Mouse (Mus musculus): ENCODE measurements around the gene Zbtb9. TPM values are rescaled to one million over a fixed set of nuclear protein-coding genes. Genes with fewer than 3 reads are reported as not detected.

Gene Zbtb9
- total and polyA plus RNA-seq, 2 experiments from 2014 or later = 6.6 to 21.4 TPM

DNA sequence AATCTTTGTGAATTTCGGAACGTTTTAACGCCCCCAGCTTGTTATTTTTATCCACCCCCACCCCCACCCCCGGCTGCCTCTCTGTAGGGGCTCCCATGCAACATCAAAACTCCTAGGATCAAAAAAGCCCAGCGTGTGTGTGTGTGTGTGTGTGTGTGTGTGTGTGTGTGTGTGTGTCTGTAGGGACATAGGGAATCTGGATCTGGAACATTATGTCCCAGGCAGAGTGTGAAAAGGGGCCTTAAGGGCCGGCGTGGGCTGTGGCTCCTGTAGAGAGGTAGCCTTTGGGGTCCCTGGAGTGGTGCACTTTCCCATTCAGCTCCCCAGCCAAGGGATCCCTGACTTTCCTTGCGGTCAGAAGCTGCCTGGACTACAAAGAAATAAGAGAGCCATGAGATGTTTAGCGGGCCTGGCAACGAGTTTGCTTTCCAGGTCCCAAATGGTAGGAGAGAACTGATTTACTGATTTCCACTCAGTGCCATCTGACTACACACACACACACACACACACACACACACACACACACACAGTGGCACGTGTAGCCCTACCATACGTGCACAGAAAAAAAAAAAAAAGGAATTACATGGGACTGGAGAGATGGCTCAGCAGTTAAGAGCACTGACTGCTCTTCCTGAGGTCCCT, 45.7 kb downstream of the Zbtb9 start:
- no peak for DNase-seq (ENCODE audit: low spot score)
- H3K4me1 ChIP-seq (ENCODE audit: insufficient read depth, low read length) = peaks cover 5% of the 10 kb centered on the region; the same call in 1 of the 2 replicates
- H3K27ac ChIP-seq = peak overlapping the region; percentile 59; the same call in 1 of the 2 replicates
- ATAC-seq = peak; percentile 36; the same call in 1 of the 2 replicates
- 27% methylated on average over 12 of the region's 12 CpGs for WGBS
- TF ChIP-seq CTCF (IDR thresholded peaks at IDR 0.05; ENCODE audit: low read depth) = peak; percentile 31; the same call in 1 of the 2 replicates
- H3K27me3 ChIP-seq (ENCODE audit: insufficient read depth, low read length) = no peaks in the 10 kb centered on the region
- H3K4me3 ChIP-seq (ENCODE audit: low read length) = peak overlapping the region; percentile 45
- no peaks in the 10 kb centered on the region for H3K9me3 ChIP-seq (ENCODE audit: low read length)
- H3K36me3 ChIP-seq (ENCODE audit: insufficient read depth, low read length) = peaks cover 23% of the 10 kb centered on the region; the same call in 1 of the 2 replicates
- peak overlapping the region; percentile 40; the same call in 1 of the 2 replicates for H3K9ac ChIP-seq (replicated peaks; ENCODE audit: low read length)
- H3K4me2 ChIP-seq (ENCODE audit: low read depth, low read length) = peak overlapping the region; percentile 62

- Histone ChIP-seq H3K4me2 (ENCODE audit: low read depth, low read length) (no peak overlapping the region), H3K9me3 (ENCODE audit: low read length) (no peaks in the 10 kb centered on the region), H3K9ac (replicated peaks; ENCODE audit: low read length) (no peak overlapping the region), H3K27me3 (ENCODE audit: insufficient read depth, low read length) (no peaks in the 10 kb centered on the region), H3K4me1 (ENCODE audit: insufficient read depth, low read length) (peaks cover 5% of the 10 kb centered on the region; the same call in 1 of the 2 replicates), H3K4me3 (ENCODE audit: low read length) (no peak overlapping the region), H3K36me3 (ENCODE audit: insufficient read depth, low read length) (peaks cover 32% of the 10 kb centered on the region; the same call in 1 of the 2 replicates), H3K27ac (no peak overlapping the region)
- WGBS = 76% methylated on average over 14 of the region's 14 CpGs
- DNase-seq (ENCODE audit: low spot score) (no peak), ATAC-seq (no peak)
- TF ChIP-seq CTCF (IDR thresholded peaks at IDR 0.05; ENCODE audit: low read depth) = no peak
Observed at GRCm38 (mm10) chr17:27021076-27021475, 48.1 kb downstream of the Zbtb9 start.

DNA sequence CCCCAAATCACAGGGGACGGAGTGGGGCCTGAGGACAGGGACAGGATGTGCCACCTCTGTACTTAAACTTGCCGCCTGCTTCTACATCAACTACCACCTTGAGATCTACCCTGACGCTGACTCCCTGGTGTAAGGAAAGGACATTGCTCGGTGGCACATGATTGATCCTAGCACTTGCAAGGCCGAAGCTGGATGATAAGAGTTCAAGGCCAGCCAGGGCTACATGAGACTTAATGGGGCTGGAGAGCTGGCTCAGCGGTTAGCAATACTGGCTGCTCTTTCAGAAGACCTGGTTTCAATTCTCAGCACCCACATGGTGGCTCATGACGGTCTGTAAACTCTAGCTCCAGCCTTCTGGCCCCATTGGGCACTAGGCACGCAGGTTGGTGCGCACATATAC, 48.8 kb downstream of the Zbtb9 start:
- peaks cover 32% of the 10 kb centered on the region; the same call in 1 of the 2 replicates for H3K36me3 ChIP-seq (ENCODE audit: insufficient read depth, low read length)
- H3K27ac ChIP-seq = no peak overlapping the region
- H3K4me2 ChIP-seq (ENCODE audit: low read depth, low read length) = no peak overlapping the region
- no peak for TF ChIP-seq CTCF (IDR thresholded peaks at IDR 0.05; ENCODE audit: low read depth)
- no peaks in the 10 kb centered on the region for H3K9me3 ChIP-seq (ENCODE audit: low read length)
- no peak overlapping the region for H3K9ac ChIP-seq (replicated peaks; ENCODE audit: low read length)
- ATAC-seq (no peak), DNase-seq (ENCODE audit: low spot score) (no peak)
- H3K4me3 ChIP-seq (ENCODE audit: low read length) = no peak overlapping the region
- WGBS = 95% methylated on average over 9 of the region's 9 CpGs
- peaks cover 5% of the 10 kb centered on the region; the same call in 1 of the 2 replicates for H3K4me1 ChIP-seq (ENCODE audit: insufficient read depth, low read length)
- no peaks in the 10 kb centered on the region for H3K27me3 ChIP-seq (ENCODE audit: insufficient read depth, low read length)

DNA sequence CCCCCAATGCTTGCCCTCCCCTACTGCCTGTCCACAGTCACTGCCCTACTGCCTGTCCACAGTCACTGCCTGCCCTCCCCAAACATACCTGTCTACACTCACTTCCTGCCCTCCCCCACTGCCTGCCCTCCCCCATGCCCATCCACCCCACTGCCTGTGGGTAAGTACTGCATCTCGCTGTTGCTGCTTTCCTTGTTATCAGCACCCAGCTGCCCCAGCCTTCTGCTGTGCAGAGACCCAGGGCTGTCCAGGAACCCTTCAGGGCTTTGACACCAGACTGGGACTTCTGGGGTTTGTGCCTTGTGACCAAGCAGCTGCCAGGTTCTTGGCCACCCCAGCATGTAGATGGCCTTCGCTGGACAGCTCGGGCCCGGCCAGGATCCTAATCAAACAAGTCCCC, 50.4 kb downstream of the Zbtb9 start:
- Histone ChIP-seq H3K4me2 (ENCODE audit: low read depth, low read length) (no peak overlapping the region), H3K4me1 (ENCODE audit: insufficient read depth, low read length) (peaks cover 8% of the 10 kb centered on the region), H3K36me3 (ENCODE audit: insufficient read depth, low read length) (peaks cover 32% of the 10 kb centered on the region; the same call in 1 of the 2 replicates), H3K4me3 (ENCODE audit: low read length) (no peak overlapping the region), H3K27me3 (ENCODE audit: insufficient read depth, low read length) (no peaks in the 10 kb centered on the region), H3K9ac (replicated peaks; ENCODE audit: low read length) (no peak overlapping the region), H3K27ac (no peak overlapping the region), H3K9me3 (ENCODE audit: low read length) (no peaks in the 10 kb centered on the region)
- ATAC-seq (no peak), DNase-seq (ENCODE audit: low spot score) (no peak)
- TF ChIP-seq CTCF (IDR thresholded peaks at IDR 0.05; ENCODE audit: low read depth) = no peak
- 86% methylated on average over 4 of the region's 4 CpGs for WGBS

DNA sequence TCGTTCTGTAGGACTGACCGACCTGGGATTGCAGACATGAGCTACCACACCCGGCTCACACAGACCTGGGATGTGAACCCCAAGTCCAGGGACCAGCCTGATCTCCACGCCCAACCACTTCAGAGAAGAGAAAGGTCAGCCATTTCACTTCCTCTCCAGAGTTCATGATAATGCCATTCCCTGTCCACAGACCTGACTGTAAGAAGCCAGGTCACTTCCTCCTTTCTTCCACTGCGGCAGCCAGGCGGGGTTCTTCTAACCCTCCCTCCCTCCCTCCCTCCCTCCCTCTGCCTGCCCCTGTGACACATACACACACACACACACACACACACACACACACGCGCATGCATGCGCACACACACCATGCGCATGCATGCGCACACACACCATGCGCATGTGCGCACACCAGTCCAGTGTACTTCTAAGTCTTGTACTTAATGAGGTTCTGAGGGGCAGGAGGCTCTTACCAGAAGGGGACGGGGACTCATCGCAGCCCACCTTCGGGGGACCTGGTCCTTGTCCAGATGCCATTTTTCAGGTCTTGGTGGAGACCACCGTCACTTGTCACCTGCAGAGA, 52.4 kb downstream of the Zbtb9 start:
- WGBS = 95% methylated on average over 17 of the region's 17 CpGs
- Histone ChIP-seq H3K4me1 (ENCODE audit: insufficient read depth, low read length) (peaks cover 10% of the 10 kb centered on the region), H3K36me3 (ENCODE audit: insufficient read depth, low read length) (peaks cover 25% of the 10 kb centered on the region; the same call in 1 of the 2 replicates), H3K27ac (no peak overlapping the region), H3K9ac (replicated peaks; ENCODE audit: low read length) (no peak overlapping the region), H3K9me3 (ENCODE audit: low read length) (no peaks in the 10 kb centered on the region), H3K27me3 (ENCODE audit: insufficient read depth, low read length) (no peaks in the 10 kb centered on the region), H3K4me3 (ENCODE audit: low read length) (no peak overlapping the region), H3K4me2 (ENCODE audit: low read depth, low read length) (no peak overlapping the region)
- no peak for ATAC-seq
- no peak for DNase-seq (ENCODE audit: low spot score)
- no peak for TF ChIP-seq CTCF (IDR thresholded peaks at IDR 0.05; ENCODE audit: low read depth)

DNA sequence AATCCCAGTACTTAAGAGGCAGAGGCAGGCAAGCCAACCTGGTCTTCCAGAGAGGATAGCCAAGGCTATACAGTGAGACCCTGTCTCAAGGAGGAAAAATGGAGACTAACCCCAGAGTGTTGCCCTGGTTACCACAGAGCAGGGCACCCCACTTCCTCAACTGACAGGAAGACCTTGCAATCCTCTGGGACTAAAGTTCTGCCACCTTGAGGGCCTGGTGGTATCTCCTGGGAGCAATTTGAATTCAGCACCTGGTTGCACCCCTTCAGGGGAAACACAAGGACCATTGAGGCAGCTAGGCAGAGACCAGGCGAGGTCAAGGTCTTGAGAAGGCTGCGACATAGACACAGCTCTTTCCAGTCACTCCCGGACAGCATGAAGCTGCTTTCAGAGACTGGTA, 53.0 kb downstream of the Zbtb9 start:
- Histone ChIP-seq H3K27ac (no peak overlapping the region), H3K4me2 (ENCODE audit: low read depth, low read length) (no peak overlapping the region), H3K9me3 (ENCODE audit: low read length) (no peaks in the 10 kb centered on the region), H3K4me1 (ENCODE audit: insufficient read depth, low read length) (peaks cover 10% of the 10 kb centered on the region), H3K9ac (replicated peaks; ENCODE audit: low read length) (no peak overlapping the region), H3K4me3 (ENCODE audit: low read length) (no peak overlapping the region), H3K36me3 (ENCODE audit: insufficient read depth, low read length) (peaks cover 22% of the 10 kb centered on the region; the same call in 1 of the 2 replicates), H3K27me3 (ENCODE audit: insufficient read depth, low read length) (no peaks in the 10 kb centered on the region)
- no peak for TF ChIP-seq CTCF (IDR thresholded peaks at IDR 0.05; ENCODE audit: low read depth)
- WGBS = 92% methylated on average over 3 of the region's 3 CpGs
- ATAC-seq = no peak
- no peak for DNase-seq (ENCODE audit: low spot score)
